Mouse (Mus musculus) myocyte (in vitro differentiated cells): ENCODE measurements around the gene Micu1. TPM values are rescaled to one million over a fixed set of nuclear protein-coding genes. Genes with fewer than 3 reads are reported as not detected.

ENCODE experiments used
- H3K27me3 ChIP-seq: one replicate; pipeline ENCODE4 v1.6.1; 2011; ENCODE audit not compliant: control insufficient read depth, insufficient read depth, insufficient read length
- H3K36me3 ChIP-seq: one replicate; pipeline ENCODE4 v1.6.1; 2011; ENCODE audit not compliant: control insufficient read depth, insufficient read depth
- H3K4me2 ChIP-seq: one replicate; pipeline ENCODE4 v1.6.1; 2011; ENCODE audit warnings: low read depth, control low read depth
- H3K4me3 ChIP-seq: one replicate; pipeline ENCODE4 v1.5.1; 2011; ENCODE audit warnings: mild to moderate bottlenecking, control low read depth, moderate library complexity
- H3K79me2 ChIP-seq: one replicate; pipeline ENCODE4 v1.6.1; 2011; ENCODE audit not compliant: control insufficient read depth, insufficient read depth
- H3ac ChIP-seq: one replicate; pipeline ENCODE4 v1.6.1; 2011; ENCODE audit not compliant: control insufficient read depth, insufficient read length
- CEBPB ChIP-seq: IDR thresholded peaks from 2 replicates; pipeline ENCODE4 v1.6.1; 2011; ENCODE audit warnings: mild to moderate bottlenecking, moderate library complexity; ENCODE audit not compliant: poor library complexity, insufficient read depth, severe bottlenecking
- E2F4 ChIP-seq: IDR thresholded peaks from one replicate; pipeline ENCODE4 v1.6.1; 2011; ENCODE audit warnings: mild to moderate bottlenecking, control low read depth, moderate library complexity; ENCODE audit not compliant: insufficient read depth
- MAX ChIP-seq: IDR thresholded peaks from one replicate; pipeline ENCODE4 v1.6.1; 2011; ENCODE audit warnings: low read depth, mild to moderate bottlenecking, control low read depth
- MYOD1 ChIP-seq, 3 experiments: IDR thresholded peaks; one replicate each; pipeline ENCODE4 v1.6.1; 2011; ENCODE audit warnings: control low read depth in 2 of 3, low read depth in 2 of 3, mild to moderate bottlenecking in 2 of 3, moderate library complexity in 1 of 3; ENCODE audit not compliant: insufficient read length in 2 of 3, control insufficient read depth in 1 of 3
- MYOG ChIP-seq, 3 experiments: IDR thresholded peaks; one replicate each; pipeline ENCODE4 v1.6.1; 2011; ENCODE audit warnings: control low read depth in 2 of 3, low read depth in 2 of 3, mild to moderate bottlenecking in 2 of 3; ENCODE audit not compliant: insufficient read length in 2 of 3, control insufficient read depth in 1 of 3, insufficient read depth in 1 of 3
- POLR2A ChIP-seq: IDR thresholded peaks from one replicate; pipeline ENCODE4 v1.6.1; 2011; ENCODE audit warnings: low read depth, mild to moderate bottlenecking, control low read depth, moderate library complexity; ENCODE audit not compliant: insufficient read length
- POLR2AphosphoS2 ChIP-seq: IDR thresholded peaks from one replicate; pipeline ENCODE4 v1.6.1; 2011; ENCODE audit warnings: low read depth, control low read depth; ENCODE audit not compliant: insufficient read length
- REST ChIP-seq: IDR thresholded peaks from one replicate; pipeline ENCODE4 v1.6.1; 2011; ENCODE audit warnings: mild to moderate bottlenecking, control low read depth, moderate library complexity; ENCODE audit not compliant: insufficient read depth, insufficient read length
- SRF ChIP-seq: IDR thresholded peaks from one replicate; pipeline ENCODE4 v1.6.1; 2011; ENCODE audit warnings: low read depth; ENCODE audit not compliant: control insufficient read depth, insufficient read length
- TCF12 ChIP-seq: IDR thresholded peaks from one replicate; pipeline ENCODE4 v1.6.1; 2011; ENCODE audit warnings: mild to moderate bottlenecking, control low read depth; ENCODE audit not compliant: poor library complexity, insufficient read depth, severe bottlenecking
- TCF3 ChIP-seq: IDR thresholded peaks from one replicate; pipeline ENCODE4 v1.6.1; 2011; ENCODE audit warnings: low read depth, control low read depth; ENCODE audit not compliant: insufficient read length
- USF1 ChIP-seq: IDR thresholded peaks from one replicate; pipeline ENCODE4 v1.6.1; 2011; ENCODE audit warnings: low read depth, mild to moderate bottlenecking, control low read depth, moderate library complexity
- polyA plus RNA-seq: library from polyadenylated mRNA; unstranded; fragments of >200 nt; fragmentation: generic; extraction: Trizol; gene quantifications from one replicate; pipeline ENCODE4 v1.2.1, GENCODE M21; 2012; ENCODE audit warnings: missing spikeins

Gene Micu1
- polyA plus RNA-seq, 1 experiment, result 264 TPM

GRCm38 (mm10) chr10:59786289-59786688 is 84.0 kb downstream of the Micu1 start:
- no peak overlapping the region for H3K4me2 ChIP-seq
- H3K4me3 ChIP-seq, result no peak overlapping the region
- no peaks in the 10 kb centered on the region for H3K27me3 ChIP-seq
- no peaks in the 10 kb centered on the region for H3K79me2 ChIP-seq
- H3K36me3 ChIP-seq, result peaks cover 35% of the 10 kb centered on the region
- no peak overlapping the region for H3ac ChIP-seq
- TF ChIP-seq SRF, result no peak
- no peak for TF ChIP-seq CEBPB
- TF ChIP-seq TCF12, result no peak
- no peak for TF ChIP-seq MYOG (IDR thresholded peaks at IDR 0.05; ENCODE audit: control insufficient read depth in 1 of 3, insufficient read depth in 1 of 3, insufficient read length in 2 of 3, low read depth in 2 of 3)
- no peak for TF ChIP-seq E2F4
- no peak for TF ChIP-seq REST
- TF ChIP-seq TCF3, result no peak
- TF ChIP-seq MYOD1 (IDR thresholded peaks at IDR 0.05; ENCODE audit: control insufficient read depth in 1 of 3, insufficient read length in 2 of 3, low read depth in 2 of 3), result no peak
- TF ChIP-seq MAX, result no peak
- no peak for TF ChIP-seq POLR2AphosphoS2
- no peak for TF ChIP-seq USF1
- TF ChIP-seq POLR2A, result no peak

DNA sequence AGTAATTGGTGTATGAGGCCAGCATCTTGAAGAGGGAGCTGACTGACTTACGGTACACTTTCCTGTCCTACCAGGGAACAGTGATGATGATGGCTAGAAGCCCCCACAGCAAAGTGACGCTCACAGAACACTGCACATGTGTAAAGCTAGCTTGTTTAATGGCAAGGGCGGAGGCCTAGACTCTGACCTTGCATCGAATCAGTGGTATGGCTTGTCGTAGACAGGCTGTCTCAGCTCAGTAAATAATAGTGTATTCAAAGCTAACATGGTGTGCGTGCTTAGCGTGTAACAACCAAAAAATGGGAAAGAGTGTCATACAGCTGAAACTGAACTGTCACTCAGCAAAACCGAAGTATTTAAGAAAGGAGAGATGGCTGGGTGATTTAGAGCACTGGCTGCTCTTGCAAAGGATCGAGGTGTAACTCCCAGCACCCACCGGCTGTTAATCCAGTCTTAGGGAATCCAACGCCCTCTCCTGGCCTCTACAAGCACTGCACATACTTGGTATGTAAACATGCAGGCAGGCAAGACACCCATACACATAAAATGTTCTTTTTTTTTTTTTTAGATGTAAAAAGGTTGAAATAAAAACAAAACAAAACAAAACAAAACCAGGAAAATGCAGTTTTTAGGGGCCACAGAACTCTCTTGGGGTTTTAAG is 85.0 kb downstream of the Micu1 start:
- Histone ChIP-seq H3K36me3 (peaks cover 42% of the 10 kb centered on the region), H3ac (no peak overlapping the region), H3K4me3 (no peak overlapping the region), H3K79me2 (no peaks in the 10 kb centered on the region), H3K4me2 (no peak overlapping the region), H3K27me3 (no peaks in the 10 kb centered on the region)
- TF ChIP-seq MYOD1 (IDR thresholded peaks at IDR 0.05; ENCODE audit: control insufficient read depth in 1 of 3, insufficient read length in 2 of 3, low read depth in 2 of 3) (no peak), CEBPB (no peak), TCF3 (no peak), REST (no peak)

DNA sequence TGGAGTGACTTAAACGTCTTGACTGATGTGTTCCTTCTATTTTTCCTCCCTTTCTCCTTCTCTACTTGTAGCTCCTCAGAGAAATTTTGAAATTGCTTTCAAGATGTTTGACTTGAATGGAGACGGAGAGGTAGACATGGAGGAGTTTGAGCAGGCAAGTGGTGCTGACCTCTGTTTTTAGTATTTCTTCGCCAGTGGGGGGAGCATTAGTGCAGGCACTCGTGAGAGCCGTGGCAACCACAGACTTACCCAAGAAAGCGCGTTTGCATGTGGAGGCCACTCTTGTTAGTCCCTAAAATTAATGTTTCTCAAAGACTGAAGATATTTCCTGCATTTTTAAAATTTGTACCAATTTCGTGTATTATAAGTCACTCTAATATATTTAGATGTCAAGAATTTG is 85.6 kb downstream of the Micu1 start:
- Histone ChIP-seq H3K4me3 (no peak overlapping the region), H3K36me3 (peaks cover 45% of the 10 kb centered on the region), H3K4me2 (no peak overlapping the region), H3K79me2 (no peaks in the 10 kb centered on the region), H3ac (no peak overlapping the region), H3K27me3 (no peaks in the 10 kb centered on the region)
- TF ChIP-seq TCF3 (no peak), POLR2A (no peak), MYOG (IDR thresholded peaks at IDR 0.05; ENCODE audit: control insufficient read depth in 1 of 3, insufficient read depth in 1 of 3, insufficient read length in 2 of 3, low read depth in 2 of 3) (no peak), MAX (no peak), E2F4 (no peak)

DNA sequence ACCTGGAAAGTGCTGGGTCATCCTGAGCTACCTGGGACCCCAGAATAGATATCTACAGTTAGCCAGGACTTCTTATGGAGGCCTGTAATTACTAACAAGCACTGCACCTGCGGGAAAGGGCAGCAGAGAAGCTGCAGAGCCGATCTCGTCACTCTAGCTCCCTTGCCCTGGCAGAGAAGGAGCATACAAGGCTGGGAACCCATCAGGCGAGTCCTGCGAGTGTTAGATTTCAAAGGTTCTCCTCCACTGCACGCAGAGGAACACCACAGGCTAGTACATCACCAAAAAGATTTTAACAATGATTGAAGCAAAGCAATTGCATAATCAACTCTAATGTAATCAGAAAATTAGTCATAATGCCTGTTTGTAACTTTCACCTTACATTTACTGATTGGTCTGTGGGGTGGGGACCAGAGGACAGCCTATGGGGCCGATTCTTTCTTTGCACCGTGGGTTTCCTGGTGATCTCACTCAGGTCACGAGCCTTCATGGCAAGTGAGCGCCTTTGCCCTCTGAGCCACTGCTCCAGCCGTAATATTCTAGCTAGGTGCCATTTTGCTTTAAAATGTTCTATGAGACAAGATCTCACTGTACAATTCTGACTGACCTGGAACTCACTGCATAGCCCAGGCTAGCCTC is 88.1 kb downstream of the Micu1 start:
- TF ChIP-seq E2F4 (no peak), MAX (no peak), REST (no peak)
- Histone ChIP-seq H3K36me3 (peaks cover 50% of the 10 kb centered on the region), H3K4me3 (no peak overlapping the region), H3K79me2 (no peaks in the 10 kb centered on the region), H3ac (no peak overlapping the region), H3K27me3 (no peaks in the 10 kb centered on the region), H3K4me2 (no peak overlapping the region)

DNA sequence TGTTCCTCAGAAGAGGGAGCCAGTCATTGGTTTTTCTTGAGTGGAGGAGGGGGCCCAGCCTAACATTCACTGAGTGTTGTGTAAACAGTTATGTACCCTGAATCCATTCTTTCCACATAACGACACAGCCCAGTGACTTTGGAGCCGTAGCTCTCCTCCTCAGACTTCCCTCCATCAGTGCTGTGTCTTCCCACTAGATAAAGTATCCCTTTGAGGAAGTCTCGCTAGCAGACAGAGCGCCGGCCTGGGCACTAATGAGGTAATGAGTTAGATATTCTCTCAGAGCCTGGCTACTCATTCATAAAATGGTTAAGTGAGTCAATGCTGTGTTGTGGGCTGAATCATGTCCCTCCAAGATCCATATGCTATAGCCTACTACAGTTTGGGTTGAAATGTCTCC is 89.6 kb downstream of the Micu1 start:
- H3K4me3 ChIP-seq, result no peak overlapping the region
- H3K79me2 ChIP-seq, result no peaks in the 10 kb centered on the region
- H3K4me2 ChIP-seq, result no peak overlapping the region
- no peaks in the 10 kb centered on the region for H3K27me3 ChIP-seq
- H3K36me3 ChIP-seq, result peaks cover 56% of the 10 kb centered on the region
- TF ChIP-seq POLR2AphosphoS2 (no peak), MYOD1 (IDR thresholded peaks at IDR 0.05; ENCODE audit: control insufficient read depth in 1 of 3, insufficient read length in 2 of 3, low read depth in 2 of 3) (no peak), E2F4 (no peak), SRF (no peak), POLR2A (no peak), USF1 (no peak), CEBPB (no peak), TCF12 (no peak)
- no peak overlapping the region for H3ac ChIP-seq
